Mouse (Mus musculus) heart, adult 9 months (tissue): ENCODE data around the gene Gm20481.
A peak's percentile ranks its signal among the peaks of the same experiment; 100 is the strongest.
"Not testable (repeated sequence)": the region's sequence is repeated elsewhere in the genome, so short reads cannot be mapped to it uniquely, and the experiment has no call there.

ENCODE experiments used
- DNase-seq, 2 experiments: peaks; one replicate each; pipeline ENCODE4 v3.0.0; 2022; ENCODE audit warnings: low spot score in 2 of 2

Gene Gm20481

DNA sequence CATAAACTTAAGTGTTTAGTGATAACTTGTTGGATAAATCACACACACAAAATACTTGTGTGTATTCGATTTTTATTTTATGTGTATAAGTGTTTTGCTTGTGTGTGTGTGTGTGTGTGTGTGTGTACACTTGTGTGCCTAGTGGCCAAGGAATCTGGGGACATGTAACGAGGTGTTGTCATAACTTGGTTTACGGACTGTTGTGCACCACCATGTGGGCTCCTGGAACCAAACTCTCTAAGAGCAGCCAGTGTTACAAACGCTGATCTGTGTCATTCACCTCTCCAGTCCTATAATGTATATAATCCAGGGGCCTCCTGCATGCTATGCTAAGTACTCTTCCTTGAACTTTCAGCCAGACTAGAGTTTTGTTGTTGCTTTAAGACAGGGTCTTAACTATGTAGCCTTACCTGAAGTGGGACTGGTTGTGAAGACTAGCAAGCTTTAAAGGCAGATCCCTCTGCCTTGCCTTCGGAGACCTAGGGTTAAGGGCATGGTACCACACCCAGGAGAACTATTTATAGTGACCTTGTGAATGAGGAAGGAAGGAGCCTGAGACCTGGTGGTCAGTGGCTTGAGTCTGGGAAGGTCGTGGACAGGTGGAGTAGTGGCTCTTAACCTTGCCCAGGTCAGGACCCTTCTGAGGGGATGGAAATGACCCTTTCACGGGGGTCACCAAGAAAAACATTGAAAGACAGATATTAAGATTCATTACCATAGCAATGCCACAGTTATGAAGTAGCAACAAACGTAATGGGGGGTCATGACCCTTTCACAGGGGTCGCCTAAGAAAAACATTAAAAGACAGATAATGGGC is 33.5 kb downstream of the Gm20481 start:
- no peak for DNase-seq

DNA sequence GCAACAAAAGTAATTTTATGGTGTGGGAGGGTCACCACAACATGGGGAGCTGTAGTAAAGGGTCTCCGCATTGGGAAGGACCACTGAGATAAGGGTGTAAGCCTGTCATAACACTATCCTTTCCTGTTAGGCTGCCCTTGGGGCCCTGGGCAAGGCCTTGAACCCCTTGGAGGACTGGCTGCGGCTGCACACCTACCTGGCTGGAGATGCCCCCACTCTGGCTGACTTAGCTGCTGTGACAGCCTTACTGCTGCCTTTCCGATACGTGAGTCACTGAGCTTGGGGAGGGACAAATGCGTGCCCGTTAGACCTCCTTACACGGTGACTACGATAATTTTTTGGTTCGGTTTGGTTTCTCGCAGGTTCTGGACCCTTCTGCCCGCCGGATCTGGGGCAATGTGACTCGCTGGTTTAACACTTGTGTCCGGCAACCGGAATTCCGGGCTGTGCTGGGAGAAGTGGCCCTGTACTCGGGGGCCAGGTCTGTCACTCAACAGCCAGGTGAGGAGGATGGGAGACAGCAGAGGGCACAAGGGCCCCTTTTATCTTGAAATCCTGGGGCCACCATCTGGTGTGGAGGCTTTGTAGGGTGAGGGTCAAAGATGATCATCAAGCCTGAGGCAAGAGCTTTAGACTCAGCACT is 34.5 kb downstream of the Gm20481 start:
- DNase-seq: no peak

DNA sequence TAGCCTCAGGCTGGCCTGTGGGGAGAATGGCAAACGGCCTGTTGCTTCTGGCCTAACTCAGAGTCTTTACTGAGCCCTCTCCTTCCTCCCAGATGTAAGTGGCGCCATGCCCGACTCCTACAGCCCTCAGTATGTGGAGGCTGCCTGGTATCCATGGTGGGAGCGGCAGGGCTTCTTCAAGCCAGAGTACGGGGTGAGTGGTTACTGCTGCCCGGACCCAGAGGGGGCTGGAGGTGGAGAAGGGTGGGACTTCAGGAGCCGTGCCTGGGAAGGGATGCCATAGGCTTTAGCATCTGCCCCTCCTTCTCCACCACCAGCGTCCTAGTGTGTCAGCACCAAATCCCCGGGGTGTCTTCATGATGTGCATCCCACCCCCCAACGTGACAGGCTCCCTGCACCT is 35.4 kb downstream of the Gm20481 start:
- DNase-seq: no peak

DNA sequence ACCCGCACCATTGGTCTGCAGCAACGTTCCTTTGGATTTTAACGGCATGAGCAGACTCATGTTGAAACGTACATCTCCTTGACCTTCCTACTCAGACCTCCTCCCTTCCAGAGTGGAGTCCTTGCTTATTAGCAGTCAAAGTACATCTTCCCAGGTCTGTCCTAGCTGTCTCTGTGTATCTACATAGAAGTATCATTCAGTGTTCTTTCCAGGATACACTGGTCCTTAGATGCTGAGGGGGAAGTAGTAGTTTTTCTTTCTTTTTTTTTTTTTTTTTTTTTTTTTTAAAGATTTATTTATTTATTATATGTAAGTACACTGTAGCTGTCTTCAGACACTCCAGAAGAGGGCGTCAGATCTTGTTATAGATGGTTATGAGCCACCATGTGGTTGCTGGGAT is 36.2 kb downstream of the Gm20481 start:
- DNase-seq: not testable (repeated sequence)

DNA sequence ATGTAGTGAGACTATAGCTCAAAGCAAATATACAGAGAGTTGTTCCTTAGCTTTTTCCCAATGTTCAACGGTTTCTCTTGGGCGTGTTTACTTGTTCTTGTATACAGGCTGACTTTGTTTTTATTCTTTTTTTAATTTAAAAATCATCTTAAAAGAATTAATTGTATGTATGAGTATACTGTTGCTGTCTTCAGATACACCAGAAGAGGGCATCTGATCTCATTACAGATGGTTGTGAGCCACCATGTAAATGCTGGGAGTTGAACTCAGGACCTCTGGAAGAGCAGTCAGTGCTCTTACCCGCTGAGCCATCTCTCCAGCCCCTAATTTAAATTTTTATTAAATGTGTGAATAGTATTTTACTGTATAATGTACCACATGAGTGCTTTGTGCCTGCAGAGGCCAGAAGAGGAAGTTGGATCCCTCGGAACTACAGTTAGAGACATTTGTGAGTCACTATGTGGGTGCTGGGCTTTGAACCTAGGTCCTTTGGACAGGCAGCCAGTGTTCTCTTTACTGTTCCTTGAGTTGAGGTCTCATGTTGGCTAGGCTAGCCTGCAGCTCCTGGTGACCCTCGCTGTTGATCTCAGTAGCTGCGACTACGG is 37.8 kb downstream of the Gm20481 start:
- DNase-seq: no peak

DNA sequence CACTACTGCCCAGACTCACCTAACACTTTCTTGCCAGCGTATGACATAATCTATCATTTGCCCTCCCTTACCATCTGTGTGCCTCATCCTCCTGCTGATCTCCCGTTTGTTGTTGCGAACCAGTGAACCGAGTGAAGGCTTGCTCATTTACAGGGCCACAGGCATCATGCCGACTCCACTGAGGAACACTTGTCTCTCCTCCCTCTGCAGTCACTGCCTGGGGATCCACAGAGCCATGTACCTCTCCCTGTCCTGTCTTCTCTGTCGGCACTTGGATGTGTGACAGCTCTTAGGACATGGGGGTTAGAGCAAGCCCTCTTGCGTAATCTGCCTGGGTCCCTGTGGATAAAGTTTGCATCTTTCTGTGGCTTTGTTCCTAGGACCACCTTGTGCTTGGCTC is 39.9 kb downstream of the Gm20481 start:
- DNase-seq: no peak

DNA sequence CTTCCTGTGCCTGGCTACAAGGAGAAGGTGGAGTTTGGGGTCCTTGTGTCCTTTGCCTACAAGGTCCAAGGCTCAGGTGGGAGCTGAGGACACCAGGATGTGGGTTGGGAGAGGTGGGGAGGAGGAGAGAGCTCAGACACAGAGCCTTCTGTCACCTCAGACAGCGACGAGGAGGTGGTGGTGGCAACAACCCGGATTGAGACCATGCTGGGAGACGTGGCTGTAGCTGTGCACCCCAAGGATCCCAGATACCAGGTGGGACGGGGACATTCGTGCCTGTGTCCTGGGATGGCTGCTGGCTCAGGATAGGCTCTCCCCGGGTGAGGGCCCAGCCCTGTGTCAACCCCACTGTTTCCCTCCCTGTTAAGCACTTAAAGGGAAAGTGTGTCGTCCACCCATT is 41.7 kb downstream of the Gm20481 start:
- DNase-seq: no peak

DNA sequence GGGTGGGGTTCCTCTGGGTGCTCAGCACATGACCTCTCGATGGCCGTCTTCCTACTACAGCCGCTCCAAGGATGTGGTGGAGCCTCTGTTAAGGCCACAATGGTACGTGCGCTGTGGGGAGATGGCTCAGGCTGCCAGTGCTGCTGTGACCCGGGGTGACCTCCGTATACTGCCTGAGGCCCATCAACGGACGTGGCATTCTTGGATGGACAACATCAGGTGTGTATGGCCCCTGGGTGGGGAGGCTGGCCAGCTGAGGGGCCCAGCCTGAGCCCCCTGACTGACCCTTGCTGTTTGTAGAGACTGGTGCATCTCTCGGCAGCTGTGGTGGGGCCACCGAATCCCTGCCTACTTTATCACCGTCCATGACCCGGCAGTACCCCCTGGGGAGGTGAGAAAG is 42.7 kb downstream of the Gm20481 start:
- no peak for DNase-seq

DNA sequence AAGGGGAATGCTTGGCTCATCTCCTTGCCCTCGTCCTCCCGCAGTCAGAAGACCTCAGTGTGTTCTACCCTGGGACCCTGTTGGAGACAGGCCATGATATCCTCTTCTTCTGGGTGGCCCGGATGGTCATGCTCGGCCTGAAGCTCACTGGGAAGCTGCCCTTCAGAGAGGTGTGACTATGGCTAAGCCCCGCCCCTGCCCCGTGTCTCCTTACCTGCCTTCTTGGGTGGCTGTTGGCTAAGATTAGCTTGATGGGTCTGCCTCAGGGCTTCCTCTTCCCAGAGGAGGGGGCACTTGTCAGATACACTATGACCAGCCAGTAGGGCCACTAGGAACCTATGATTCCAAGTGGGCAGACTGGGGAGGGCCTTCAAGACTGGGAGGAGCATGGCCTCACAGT is 43.5 kb downstream of the Gm20481 start:
- DNase-seq: no peak

DNA sequence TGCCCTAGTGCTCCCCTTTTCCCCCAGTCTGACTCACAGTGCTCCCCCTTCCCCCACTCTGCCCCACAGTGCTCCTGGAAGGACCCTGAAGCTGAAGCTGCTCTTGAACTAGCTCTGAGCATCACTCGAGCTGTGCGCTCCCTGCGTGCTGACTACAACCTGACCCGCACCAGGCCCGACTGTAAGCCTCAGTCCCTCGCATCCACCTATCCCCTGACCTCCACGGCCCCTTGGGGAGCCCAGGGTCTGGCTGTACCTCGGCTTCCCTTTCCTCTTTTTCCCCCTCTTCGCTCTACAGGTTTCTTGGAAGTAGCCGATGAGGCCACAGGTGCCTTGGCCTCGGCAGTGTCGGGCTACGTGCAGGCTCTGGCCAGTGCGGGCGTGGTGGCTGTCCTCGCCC is 45.6 kb downstream of the Gm20481 start:
- DNase-seq: no peak

DNA sequence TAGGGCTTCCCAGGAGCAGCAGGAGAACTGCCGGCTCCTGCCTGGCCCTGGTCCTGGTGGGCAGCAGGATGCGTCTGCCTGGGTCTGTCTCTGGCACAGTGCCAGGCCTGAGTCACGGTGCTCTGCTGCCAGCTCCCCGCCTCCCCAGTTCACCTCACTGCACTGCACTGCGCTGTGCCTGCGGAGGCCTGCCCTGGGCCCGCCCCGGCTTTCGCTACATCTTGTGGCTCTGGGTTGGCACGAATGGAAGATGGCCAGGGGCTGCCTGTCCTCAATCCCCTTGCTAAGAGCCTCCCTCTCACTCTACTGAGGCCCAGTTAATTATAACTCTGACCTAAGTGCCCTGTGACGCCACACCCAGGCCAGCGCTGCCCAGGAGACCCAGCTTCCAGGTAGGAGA is 46.7 kb downstream of the Gm20481 start, which contains the start of gene Vwa7:
Vwa7 (plus strand) TSS at position 204 of the 400 bp plus-strand sequence.
- DNase-seq: peak in 1 of 2 experiments; percentile 19

DNA sequence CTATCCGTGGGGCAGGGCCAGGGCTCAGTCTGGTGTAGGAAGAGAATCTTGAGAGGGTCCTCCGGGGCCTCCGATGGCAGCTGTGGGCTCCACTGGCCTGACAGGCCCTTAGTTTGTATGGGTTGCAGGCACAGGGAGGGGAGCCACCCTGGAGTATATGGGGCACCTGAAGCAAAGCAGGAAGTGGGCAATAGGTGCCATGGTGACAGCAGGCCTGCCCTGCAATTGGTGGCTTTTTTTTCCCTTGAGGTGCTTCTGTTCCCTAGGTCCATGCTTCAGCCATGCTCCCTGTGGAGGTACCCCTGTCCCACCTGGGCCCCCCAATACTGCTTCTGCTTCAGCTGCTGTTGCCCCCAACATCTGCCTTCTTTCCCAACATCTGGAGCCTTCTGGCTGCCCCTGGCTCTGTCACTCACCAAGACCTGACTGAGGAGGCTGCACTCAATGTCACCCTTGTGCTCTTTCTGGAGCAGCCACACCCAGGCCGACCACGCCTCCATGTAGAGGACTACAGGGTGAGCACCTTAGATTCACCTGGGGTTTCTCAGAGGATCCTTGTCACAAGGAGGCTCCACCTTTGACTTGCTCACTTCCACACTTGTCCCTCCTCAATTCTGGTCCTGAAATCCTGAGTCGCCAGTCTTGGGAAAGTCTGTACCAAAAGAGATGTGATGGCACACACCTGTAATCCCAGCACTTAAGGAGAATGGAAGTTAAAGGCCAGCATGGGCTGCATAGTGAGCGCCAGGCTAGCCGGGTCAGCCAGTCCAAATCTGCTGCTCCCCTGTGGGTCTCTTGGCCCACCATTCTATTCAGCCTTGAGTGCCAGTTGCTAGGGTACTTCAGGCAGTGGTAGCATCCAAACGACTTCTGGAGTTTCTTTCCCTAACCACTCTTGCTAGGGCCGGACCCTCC is 47.3 kb downstream of the Gm20481 start:
- DNase-seq: no peak

DNA sequence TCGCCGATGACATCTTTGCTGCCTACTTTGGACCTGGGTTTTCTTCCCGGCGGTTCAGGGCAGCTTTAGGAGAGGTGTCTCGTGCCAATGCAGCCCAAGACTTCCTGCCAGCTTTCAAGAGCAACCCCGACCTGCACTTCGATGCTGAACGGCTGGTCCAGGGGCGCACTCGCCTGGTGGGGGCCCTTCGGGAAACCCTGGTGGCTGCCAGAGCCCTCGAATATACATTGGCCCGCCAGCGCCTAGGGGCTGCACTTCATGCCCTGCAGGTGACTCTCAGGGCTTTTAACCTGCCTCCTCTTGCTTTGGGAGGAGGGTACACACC is 48.0 kb downstream of the Gm20481 start:
- no peak for DNase-seq

DNA sequence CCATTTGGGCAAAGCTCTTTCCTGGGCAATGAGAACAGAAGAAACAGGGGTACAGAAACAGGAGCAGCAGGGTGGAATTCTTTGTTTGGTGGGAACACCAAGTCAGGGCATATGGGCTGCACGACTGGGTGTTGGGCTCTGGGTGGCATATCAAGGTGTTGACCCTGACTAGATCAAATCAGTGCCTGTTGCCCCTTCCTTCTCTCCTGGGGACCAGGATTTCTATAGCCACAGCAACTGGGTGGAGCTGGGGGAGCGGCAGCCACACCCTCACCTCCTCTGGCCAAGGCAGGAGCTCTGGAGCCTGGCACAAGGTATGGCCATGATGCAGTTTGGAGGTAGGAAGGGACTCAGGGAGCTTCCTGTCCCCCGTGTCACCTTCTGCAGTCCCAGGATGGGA is 48.5 kb downstream of the Gm20481 start:
- DNase-seq: no peak

DNA sequence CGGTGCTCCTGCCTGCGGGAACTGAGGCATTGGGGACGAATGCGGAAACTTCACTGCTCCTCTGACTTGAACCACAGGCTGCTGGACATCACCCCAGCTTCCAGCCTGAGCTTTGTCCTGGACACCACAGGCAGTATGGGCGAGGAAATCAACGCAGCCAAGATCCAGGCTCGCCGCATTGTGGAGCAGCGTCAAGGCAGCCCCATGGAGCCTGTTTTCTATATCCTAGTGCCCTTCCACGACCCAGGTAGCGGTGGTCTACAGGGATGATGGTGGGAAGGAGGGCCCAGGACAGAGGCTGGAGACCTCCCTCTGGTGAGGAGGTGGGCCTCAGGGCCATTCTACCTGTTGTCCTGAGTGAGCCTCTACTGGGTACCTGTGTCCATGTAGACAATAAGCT is 50.2 kb downstream of the Gm20481 start:
- DNase-seq: no peak

DNA sequence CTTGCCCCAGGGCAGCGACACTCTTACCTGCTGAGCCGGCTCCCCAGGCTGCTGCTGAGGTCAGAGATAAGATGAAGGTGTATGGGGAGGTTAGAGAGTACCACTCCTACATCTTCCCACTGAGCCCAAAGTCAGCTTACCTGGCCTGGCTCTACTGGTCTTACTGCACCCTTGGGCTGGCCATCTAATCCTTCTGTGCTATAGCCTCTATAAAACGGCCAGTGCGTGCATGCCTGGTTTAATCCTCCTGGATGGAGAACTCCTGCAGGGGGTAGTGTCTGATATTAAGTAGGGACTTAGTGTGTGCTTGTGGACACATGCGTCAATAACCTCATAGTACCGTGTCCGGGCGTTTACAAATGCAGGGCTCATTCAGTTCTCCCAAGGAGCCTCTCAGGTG is 50.8 kb downstream of the Gm20481 start:
- DNase-seq: no peak

DNA sequence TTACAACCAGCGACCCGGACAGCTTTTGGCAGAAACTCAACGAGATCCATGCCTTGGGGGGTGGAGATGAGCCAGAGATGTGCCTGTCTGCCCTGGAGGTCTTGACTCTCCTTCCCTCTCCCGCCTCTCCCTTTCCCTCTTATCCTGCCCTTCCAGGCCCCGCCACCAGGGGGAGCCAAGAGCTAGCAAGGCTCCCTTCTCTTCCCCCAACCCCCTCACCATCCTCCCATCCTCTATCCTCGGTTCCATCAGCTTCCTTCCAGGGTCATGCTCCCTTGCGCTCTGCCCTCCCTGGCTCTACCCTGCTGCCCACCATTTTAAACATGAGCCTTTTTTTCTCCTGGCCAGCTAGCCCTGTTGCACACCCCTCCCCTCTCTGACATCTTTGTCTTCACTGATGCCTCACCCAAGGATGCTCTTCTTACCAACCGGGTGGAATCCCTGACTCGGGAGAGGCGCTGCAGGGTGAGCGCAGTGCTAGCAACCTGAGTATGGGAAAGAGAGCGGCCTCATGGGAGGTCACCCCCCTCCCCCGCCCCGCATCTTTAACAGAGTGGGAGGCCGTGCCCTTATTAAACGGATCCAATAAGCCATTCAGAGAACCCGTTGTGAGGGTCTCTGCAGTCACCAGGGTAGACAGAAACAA is 51.6 kb downstream of the Gm20481 start:
- peak; percentile 85 to 86 for DNase-seq
